Mouse (Mus musculus): ENCODE data around the gene Ccdc107. TPM values are rescaled to one million over a fixed set of nuclear protein-coding genes. Genes with fewer than 3 reads are reported as not detected.
"Not testable (repeated sequence)": the region's sequence is repeated elsewhere in the genome, so short reads cannot be mapped to it uniquely, and the experiment has no call there.

Gene Ccdc107
- total RNA-seq, 2 experiments from 2014 or later, result 16.7 to 32.6 TPM

- no peak for ATAC-seq (ENCODE audit: poor library complexity, severe bottlenecking)
Observed at GRCm38 (mm10) chr4:43483535-43484091, 9.1 kb upstream of the Ccdc107 start, which contains the start of gene Sit1. TSS of gene Sit1 (minus strand) at chr4:43483734.

GRCm38 (mm10) chr4:43485666-43486065, 7.0 kb upstream of the Ccdc107 start:
- not testable (repeated sequence) for ATAC-seq (ENCODE audit: poor library complexity, severe bottlenecking)

GRCm38 (mm10) chr4:43489611-43490010, 3.1 kb upstream of the Ccdc107 start:
- ATAC-seq (ENCODE audit: poor library complexity, severe bottlenecking), result no peak

- ATAC-seq (ENCODE audit: poor library complexity, severe bottlenecking), result no peak
Observed at GRCm38 (mm10) chr4:43490801-43491200, 1.9 kb upstream of the Ccdc107 start.

GRCm38 (mm10) chr4:43492101-43492820, 439 bp upstream of the Ccdc107 start:
- no peak for ATAC-seq (ENCODE audit: poor library complexity, severe bottlenecking)

GRCm38 (mm10) chr4:43493186-43493845, 616 bp downstream of the Ccdc107 start:
- peak; percentile 81 for ATAC-seq (ENCODE audit: poor library complexity, severe bottlenecking)

- ATAC-seq (ENCODE audit: poor library complexity, severe bottlenecking), result no peak
Observed at GRCm38 (mm10) chr4:43493846-43494240, 1.1 kb downstream of the Ccdc107 start.

GRCm38 (mm10) chr4:43496587-43496986, 3.9 kb downstream of the Ccdc107 start:
- ATAC-seq (ENCODE audit: poor library complexity, severe bottlenecking), result no peak

- no peak for ATAC-seq (ENCODE audit: poor library complexity, severe bottlenecking)
Observed at GRCm38 (mm10) chr4:43497405-43497804, 4.7 kb downstream of the Ccdc107 start.

- no peak for ATAC-seq (ENCODE audit: poor library complexity, severe bottlenecking)
Observed at GRCm38 (mm10) chr4:43497946-43498345, 5.2 kb downstream of the Ccdc107 start.

- peak; percentile 38 for ATAC-seq (ENCODE audit: poor library complexity, severe bottlenecking)
Observed at GRCm38 (mm10) chr4:43498983-43499382, 6.3 kb downstream of the Ccdc107 start.

- peak; percentile 83 for ATAC-seq (ENCODE audit: poor library complexity, severe bottlenecking)
Observed at GRCm38 (mm10) chr4:43499407-43500333, 7.0 kb downstream of the Ccdc107 start, which contains the start of gene Arhgef39. TSS of gene Arhgef39 (minus strand) at chr4:43499695.

- ATAC-seq (ENCODE audit: poor library complexity, severe bottlenecking), result no peak
Observed at GRCm38 (mm10) chr4:43503041-43503440, 10.3 kb downstream of the Ccdc107 start.

GRCm38 (mm10) chr4:43503506-43503905, 10.8 kb downstream of the Ccdc107 start:
- no peak for ATAC-seq (ENCODE audit: poor library complexity, severe bottlenecking)

GRCm38 (mm10) chr4:43504269-43504668, 11.6 kb downstream of the Ccdc107 start:
- no peak for ATAC-seq (ENCODE audit: poor library complexity, severe bottlenecking)

- ATAC-seq (ENCODE audit: poor library complexity, severe bottlenecking), result no peak
Observed at GRCm38 (mm10) chr4:43506074-43506473, 13.4 kb downstream of the Ccdc107 start.

- no peak for ATAC-seq (ENCODE audit: poor library complexity, severe bottlenecking)
Observed at GRCm38 (mm10) chr4:43506536-43507185, 14.0 kb downstream of the Ccdc107 start, which contains the start of gene Car9. TSS of gene Car9 (plus strand) at chr4:43506966.

- ATAC-seq (ENCODE audit: poor library complexity, severe bottlenecking), result no peak
Observed at GRCm38 (mm10) chr4:43507938-43508665, 15.4 kb downstream of the Ccdc107 start.

GRCm38 (mm10) chr4:43508666-43508997, 15.9 kb downstream of the Ccdc107 start:
- peak; percentile 95 for ATAC-seq (ENCODE audit: poor library complexity, severe bottlenecking)

GRCm38 (mm10) chr4:43509109-43509508, 16.4 kb downstream of the Ccdc107 start:
- ATAC-seq (ENCODE audit: poor library complexity, severe bottlenecking), result peak; percentile 22

Data from megakaryocyte, adult 5-6 weeks (primary cell).